Mouse (Mus musculus): ENCODE measurements around the gene Nxph1.

DNA sequence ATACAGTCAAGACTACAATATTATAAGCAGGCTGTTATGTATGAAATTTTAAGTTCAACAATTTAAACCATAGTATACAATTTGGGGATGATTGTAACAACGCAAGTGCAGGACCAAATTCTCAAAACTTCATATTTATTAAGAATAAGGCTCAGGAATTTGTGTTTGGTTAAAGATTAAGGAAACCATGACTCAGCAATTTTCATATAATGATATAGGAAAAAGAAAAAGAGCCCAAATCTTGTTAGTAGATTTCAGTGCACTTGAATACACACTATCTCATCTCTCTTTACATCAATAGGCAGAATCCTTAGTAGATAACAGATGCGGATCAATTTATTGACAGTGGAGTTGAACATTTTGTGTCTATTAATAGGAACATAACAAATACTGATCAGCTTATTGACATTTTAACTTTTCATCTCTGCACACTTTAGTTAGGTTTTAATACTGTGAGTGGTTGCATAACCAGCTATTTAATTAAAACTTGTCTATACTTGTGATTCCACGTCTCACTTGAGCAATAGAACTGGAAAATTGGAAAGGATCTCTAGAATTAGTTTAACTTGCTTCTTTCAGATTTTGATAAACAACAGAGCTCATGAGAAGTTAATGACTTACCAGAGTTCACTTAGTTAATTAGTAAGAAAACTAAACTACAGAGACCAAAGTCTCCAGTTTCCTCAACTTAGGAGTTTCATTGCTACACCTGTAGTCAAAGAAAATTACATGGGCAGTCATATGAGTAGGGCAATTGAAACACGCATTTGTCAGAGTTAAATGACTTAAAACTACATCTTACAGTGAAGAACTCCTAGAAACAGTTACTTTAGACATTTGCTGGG, 113.3 kb downstream of the Nxph1 start:
- no peak for TF ChIP-seq CTCF (conservative IDR thresholded peaks at IDR 0.05; ENCODE audit: insufficient read depth, insufficient read length, low read depth, low read length)
- TF ChIP-seq POLR2A (IDR thresholded peaks at IDR 0.05; ENCODE audit: low read depth, low read length), result no peak
